Mouse (Mus musculus) neural tube, embryonic 11.5 days (tissue): Measurements from ENCODE around the gene Heatr5b. TPM values are rescaled to one million over a fixed set of nuclear protein-coding genes. Genes with fewer than 3 reads are reported as not detected.

ENCODE experiments used
- ATAC-seq: fragments of 200-750 bp; cut with Nextera tagmentation; 2 replicates; pipeline ENCODE4 v1.8.0; 2017; ENCODE audit warnings: moderate number of reproducible peaks, mild to moderate bottlenecking, moderate TSS enrichment, moderate library complexity; ENCODE audit not compliant: insufficient read depth, low FRiP score, low TSS enrichment
- DNase-seq: peaks from one replicate; pipeline ENCODE4 v3.0.0-alpha.2; 2015; ENCODE audit warnings: low spot score
- H3K27ac ChIP-seq: fragments of 300-500 bp; sonication (generic); 2 replicates; pipeline ENCODE4 v1.5.1; 2014; ENCODE audit warnings: low read depth, mild to moderate bottlenecking, low read length
- H3K27me3 ChIP-seq: fragments of 300-500 bp; sonication (generic); 2 replicates; pipeline ENCODE4 v1.6.1; 2014; ENCODE audit warnings: mild to moderate bottlenecking, low read length, mixed read lengths; ENCODE audit not compliant: control insufficient read depth, insufficient read depth
- H3K36me3 ChIP-seq: fragments of 300-500 bp; sonication (generic); 2 replicates; pipeline ENCODE4 v1.6.1; 2014; ENCODE audit warnings: mild to moderate bottlenecking, low read length, moderate library complexity, mixed read lengths; ENCODE audit not compliant: control insufficient read depth, insufficient read depth
- H3K4me1 ChIP-seq: fragments of 300-500 bp; sonication (generic); 2 replicates; pipeline ENCODE4 v1.6.1; 2014; ENCODE audit warnings: low read length, mixed read lengths; ENCODE audit not compliant: control insufficient read depth, insufficient read depth
- H3K4me2 ChIP-seq: fragments of 300-500 bp; sonication (generic); 2 replicates; pipeline ENCODE4 v1.6.1; 2014; ENCODE audit warnings: low read depth, mild to moderate bottlenecking, moderate library complexity
- H3K4me3 ChIP-seq: fragments of 300-500 bp; sonication (generic); 2 replicates; pipeline ENCODE4 v1.5.1; 2014; ENCODE audit warnings: low read depth, low read length
- H3K9ac ChIP-seq: fragments of 300-500 bp; sonication (generic); 2 replicates; pipeline ENCODE4 v1.6.1; 2014; ENCODE audit warnings: mild to moderate bottlenecking, low read length
- H3K9me3 ChIP-seq: fragments of 300-500 bp; sonication (generic); 2 replicates; pipeline ENCODE4 v1.6.1; 2016; ENCODE audit warnings: low read length; ENCODE audit not compliant: control insufficient read depth
- WGBS: fragments of 180-500 bp; shearing (Covaris S2); extraction: QIAGEN DNeasy Blood & Tissue Kit; methylation state at CpG from one replicate; pipeline ENCODE4 v1.1.7; 2014; 5-methylcytosine and 5-hydroxymethylcytosine counted together
- polyA plus RNA-seq: library from polyadenylated mRNA; unstranded; fragments of >200 nt; fragmentation: Nextera tagmentation; extraction: Ambion mirVana; gene quantifications from 2 replicates; pipeline ENCODE4 v1.2.1, GENCODE M21; 2014

Heatr5b gene
- polyA plus RNA-seq, 1 experiment from 2014 or later = 18.9 TPM

GRCm38 (mm10) chr17:78726746-78727449 lies 108.3 kb downstream of the Heatr5b start:
- Histone ChIP-seq H3K4me3 (no peak overlapping the region), H3K4me2 (no peak overlapping the region), H3K36me3 (no peaks in the 10 kb centered on the region), H3K4me1 (no peaks in the 10 kb centered on the region), H3K27me3 (no peaks in the 10 kb centered on the region), H3K27ac (no peak overlapping the region), H3K9me3 (no peaks in the 10 kb centered on the region), H3K9ac (no peak overlapping the region)
- ATAC-seq (no peak), DNase-seq (no peak)
- 80% methylated on average over 14 of the region's 14 CpGs for WGBS

- ATAC-seq (no peak), DNase-seq (no peak)
- H3K4me1 ChIP-seq = no peaks in the 10 kb centered on the region
- H3K36me3 ChIP-seq = no peaks in the 10 kb centered on the region
- WGBS = 72% methylated on average over 6 of the region's 6 CpGs
- no peaks in the 10 kb centered on the region for H3K9me3 ChIP-seq
- H3K9ac ChIP-seq = no peak overlapping the region
- H3K4me3 ChIP-seq = no peak overlapping the region
- no peak overlapping the region for H3K27ac ChIP-seq
- H3K4me2 ChIP-seq = no peak overlapping the region
- H3K27me3 ChIP-seq = no peaks in the 10 kb centered on the region
These were observed 110.6 kb downstream of the Heatr5b start for GRCm38 (mm10) chr17:78724461-78725055.

- Histone ChIP-seq H3K27me3 (no peaks in the 10 kb centered on the region), H3K4me3 (no peak overlapping the region), H3K4me1 (no peaks in the 10 kb centered on the region), H3K27ac (no peak overlapping the region), H3K9ac (no peak overlapping the region), H3K4me2 (no peak overlapping the region), H3K9me3 (no peaks in the 10 kb centered on the region), H3K36me3 (no peaks in the 10 kb centered on the region)
- ATAC-seq = no peak
- no peak for DNase-seq
- 86% methylated on average over 7 of the region's 7 CpGs for WGBS
These were observed 113.5 kb downstream of the Heatr5b start for GRCm38 (mm10) chr17:78721690-78722089.

GRCm38 (mm10) chr17:78719086-78719485 lies 116.1 kb downstream of the Heatr5b start:
- Histone ChIP-seq H3K4me3 (no peak overlapping the region), H3K9ac (no peak overlapping the region), H3K27ac (no peak overlapping the region), H3K4me1 (no peaks in the 10 kb centered on the region), H3K36me3 (no peaks in the 10 kb centered on the region), H3K27me3 (no peaks in the 10 kb centered on the region), H3K4me2 (no peak overlapping the region), H3K9me3 (no peaks in the 10 kb centered on the region)
- no peak for DNase-seq
- WGBS = 95% methylated on average over 13 of the region's 13 CpGs
- ATAC-seq = no peak

GRCm38 (mm10) chr17:78710258-78710657 lies 124.9 kb downstream of the Heatr5b start:
- Histone ChIP-seq H3K4me2 (no peak overlapping the region), H3K4me1 (no peaks in the 10 kb centered on the region), H3K27ac (no peak overlapping the region), H3K27me3 (no peaks in the 10 kb centered on the region), H3K36me3 (no peaks in the 10 kb centered on the region; the same call in 1 of the 2 replicates), H3K9ac (no peak overlapping the region), H3K4me3 (no peak overlapping the region), H3K9me3 (0 out of 2 replicates have a peak, but pooled peaks cover 2% of the 10 kb centered on the region)
- no peak for DNase-seq
- ATAC-seq = no peak
- 86% methylated on average over 2 of the region's 2 CpGs for WGBS

GRCm38 (mm10) chr17:78708422-78708821 lies 126.7 kb downstream of the Heatr5b start:
- ATAC-seq = no peak
- 90% methylated on average over 7 of the region's 7 CpGs for WGBS
- Histone ChIP-seq H3K36me3 (no peaks in the 10 kb centered on the region; the same call in 1 of the 2 replicates), H3K27me3 (no peaks in the 10 kb centered on the region), H3K4me2 (no peak overlapping the region), H3K27ac (no peak overlapping the region), H3K4me3 (no peak overlapping the region), H3K4me1 (no peaks in the 10 kb centered on the region), H3K9me3 (0 out of 2 replicates have a peak, but pooled peaks cover 2% of the 10 kb centered on the region), H3K9ac (no peak overlapping the region)
- DNase-seq = no peak

- DNase-seq (no peak), ATAC-seq (no peak)
- H3K27me3 ChIP-seq = no peaks in the 10 kb centered on the region
- H3K36me3 ChIP-seq = no peaks in the 10 kb centered on the region; the same call in 1 of the 2 replicates
- H3K27ac ChIP-seq = no peak overlapping the region
- H3K4me1 ChIP-seq = no peaks in the 10 kb centered on the region
- 0 out of 2 replicates have a peak, but pooled peaks cover 2% of the 10 kb centered on the region for H3K9me3 ChIP-seq
- no peak overlapping the region for H3K4me2 ChIP-seq
- H3K9ac ChIP-seq = no peak overlapping the region
- 94% methylated on average over 7 of the region's 7 CpGs for WGBS
- H3K4me3 ChIP-seq = no peak overlapping the region
These were observed 132.2 kb downstream of the Heatr5b start for GRCm38 (mm10) chr17:78702988-78703387.
